Mouse (Mus musculus): ENCODE results near the gene Atp1b1.

DNA sequence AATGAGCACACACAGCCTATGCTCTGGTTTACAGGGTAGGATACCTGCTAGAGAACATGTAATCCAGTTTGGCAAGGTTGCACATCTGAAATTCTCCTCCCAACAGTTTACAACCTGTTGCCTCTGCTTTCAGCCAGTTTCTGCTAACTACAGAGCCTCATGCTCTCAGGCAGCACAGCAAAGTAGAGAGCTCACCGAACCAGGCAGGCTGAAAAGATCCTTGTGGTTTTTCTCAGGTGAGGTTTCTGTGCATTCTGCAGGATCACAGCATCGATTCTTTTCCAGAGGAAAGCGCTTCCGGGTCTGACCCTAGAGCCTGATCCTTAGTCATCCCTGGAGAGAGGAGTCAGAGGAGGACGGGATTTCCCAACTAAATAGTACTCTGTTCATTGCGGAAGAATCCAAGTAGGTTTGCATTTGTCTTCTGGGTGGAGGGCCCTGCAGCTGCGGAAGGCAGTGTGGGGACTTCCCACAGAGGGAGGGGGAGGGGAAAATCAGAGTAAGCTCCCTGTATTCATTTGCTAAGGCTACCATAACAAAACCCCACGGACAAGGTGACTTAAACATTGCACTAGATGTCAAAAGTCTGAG is 45.1 kb upstream of the Atp1b1 start:
- TF ChIP-seq CTCF (IDR thresholded peaks at IDR 0.05; ENCODE audit: low read depth): no peak
- TF ChIP-seq EP300 (IDR thresholded peaks at IDR 0.05; ENCODE audit: low read depth): no peak
